Mouse (Mus musculus) kidney, adult 11 months (tissue): ENCODE results near the gene Dscaml1.

Experiments used
- DNase-seq: peaks from one replicate; pipeline ENCODE4 v3.0.0; 2022

Dscaml1 gene

DNA sequence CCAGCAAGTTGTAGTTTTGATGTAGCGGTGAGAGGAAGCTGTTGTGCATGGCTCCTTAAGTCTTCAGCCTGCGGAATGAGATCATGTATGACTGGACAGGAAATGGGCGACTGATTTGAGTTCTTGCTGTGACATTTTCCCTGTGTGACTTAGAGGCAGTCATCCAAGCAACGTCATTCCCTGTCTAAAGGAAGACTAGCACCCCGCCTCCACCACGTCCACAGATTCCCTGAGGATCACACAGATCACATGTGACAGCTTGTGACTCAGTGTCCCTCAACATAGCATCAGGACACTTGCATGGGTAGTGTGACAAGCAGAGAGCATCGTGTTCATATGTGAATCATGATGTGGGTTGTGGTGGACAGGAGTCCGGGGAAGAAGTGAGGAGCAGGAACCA is 147.6 kb downstream of the Dscaml1 start:
- no peak for DNase-seq

DNA sequence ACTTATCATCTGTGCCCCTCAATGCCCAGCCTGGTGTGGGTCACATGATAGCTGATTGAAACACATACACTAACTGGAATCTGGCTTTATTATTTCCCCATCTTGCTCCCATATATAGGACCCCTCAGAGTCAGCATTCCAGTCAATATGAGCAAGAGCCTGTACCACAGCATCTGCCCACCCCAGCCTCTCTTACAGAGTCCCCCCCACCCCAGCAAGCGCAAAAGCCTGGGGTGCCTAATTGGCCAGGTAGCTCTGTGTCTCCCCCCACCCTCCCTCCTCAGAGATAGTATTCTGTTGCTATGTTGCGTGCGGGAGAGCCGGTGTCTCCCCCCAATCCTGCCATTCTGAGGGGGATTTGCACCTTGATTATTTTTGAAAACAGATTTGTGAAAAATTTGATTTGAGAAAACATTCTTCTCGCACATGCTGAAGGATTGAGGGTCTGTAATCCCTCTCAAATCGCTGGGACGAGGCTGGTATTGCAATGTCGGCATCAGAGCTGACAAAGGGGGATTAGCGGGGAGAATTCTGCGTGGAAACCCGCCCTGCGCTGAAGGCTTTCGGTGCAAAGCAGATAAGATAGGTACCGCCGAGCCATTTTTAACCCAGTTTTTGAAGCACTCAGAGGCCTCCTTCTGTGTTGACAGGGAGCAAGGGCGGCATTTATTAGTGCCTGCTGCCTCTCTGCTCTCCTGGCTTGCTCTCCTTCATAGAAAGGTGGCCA is 153.8 kb downstream of the Dscaml1 start:
- DNase-seq, result no peak

DNA sequence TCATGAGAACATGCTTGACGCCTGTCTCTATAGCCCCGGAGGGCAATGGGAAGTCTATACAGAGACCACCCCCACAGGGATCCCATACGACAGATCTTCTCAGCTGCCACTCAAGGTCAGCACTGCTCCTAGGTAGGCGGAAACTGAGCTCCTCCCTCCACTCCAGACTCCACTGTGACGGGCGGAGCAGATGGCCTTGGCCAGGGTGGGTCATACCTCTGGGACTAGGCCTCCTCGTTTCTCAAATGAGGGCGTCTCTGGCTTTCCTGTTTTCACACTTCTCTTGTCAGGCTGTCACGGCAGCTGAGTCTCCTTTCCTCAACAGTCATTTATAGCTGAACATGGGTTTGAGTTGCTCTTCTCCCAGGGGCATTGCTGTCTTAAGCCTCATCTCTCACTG is 160.0 kb downstream of the Dscaml1 start:
- no peak for DNase-seq

DNA sequence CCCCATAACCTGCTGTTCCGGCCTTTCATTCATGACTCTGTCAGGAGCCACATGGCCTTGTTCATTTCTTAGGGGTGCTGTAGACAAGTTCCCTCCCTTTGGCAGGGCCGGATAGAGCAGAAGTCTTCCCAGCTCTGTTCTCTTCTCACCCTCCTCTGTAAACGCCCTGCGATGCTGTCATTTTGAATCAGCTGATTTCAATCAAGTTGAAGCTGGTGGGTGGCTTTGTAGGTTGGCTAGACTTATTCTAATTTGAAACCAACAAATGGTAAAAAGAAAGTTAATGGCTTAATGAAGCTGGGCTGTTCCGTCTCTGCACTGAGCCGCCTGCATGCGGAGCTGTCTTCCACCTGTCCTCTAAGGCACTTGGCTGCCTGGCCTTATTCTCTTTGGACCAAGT is 161.3 kb downstream of the Dscaml1 start:
- no peak for DNase-seq

DNA sequence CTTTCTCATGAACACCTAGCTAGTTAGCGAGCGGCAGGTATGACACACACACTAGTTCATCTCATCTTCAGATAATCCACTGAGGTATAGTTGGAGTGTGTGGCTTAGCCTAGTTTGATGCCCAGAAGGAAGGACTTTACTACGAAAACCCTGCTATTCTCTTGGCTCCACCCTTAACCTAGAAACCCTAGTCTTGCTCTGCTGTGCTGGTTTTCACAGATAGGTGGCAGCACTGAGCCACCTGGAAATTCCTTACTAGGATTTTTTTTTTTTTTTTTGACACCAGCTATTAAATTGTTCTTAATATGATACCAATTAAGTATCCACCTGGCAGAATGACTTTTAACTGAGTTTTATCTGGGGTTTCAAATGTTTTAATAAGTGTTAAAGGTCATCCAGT is 163.4 kb downstream of the Dscaml1 start:
- DNase-seq, result peak; percentile 32

DNA sequence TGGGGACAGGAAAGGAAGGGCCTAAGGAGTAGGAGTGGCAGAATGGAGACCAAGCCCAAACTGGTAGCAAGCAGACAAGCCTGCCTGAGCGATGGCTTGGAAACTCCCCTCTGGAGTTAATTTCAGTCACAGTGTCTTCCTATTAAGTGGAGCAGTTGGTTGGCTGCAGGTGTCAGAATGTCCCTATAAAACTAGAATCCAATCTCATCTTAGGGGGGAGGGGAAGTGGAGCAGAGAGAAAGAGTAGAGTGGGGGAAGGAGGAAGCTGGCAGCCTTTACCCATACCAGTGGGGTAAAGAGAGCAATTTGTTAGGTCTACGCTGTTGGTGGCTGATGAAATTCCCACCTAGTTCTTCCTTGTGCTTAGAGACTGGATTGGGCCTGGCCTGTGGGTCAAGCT is 164.6 kb downstream of the Dscaml1 start:
- DNase-seq, result no peak

DNA sequence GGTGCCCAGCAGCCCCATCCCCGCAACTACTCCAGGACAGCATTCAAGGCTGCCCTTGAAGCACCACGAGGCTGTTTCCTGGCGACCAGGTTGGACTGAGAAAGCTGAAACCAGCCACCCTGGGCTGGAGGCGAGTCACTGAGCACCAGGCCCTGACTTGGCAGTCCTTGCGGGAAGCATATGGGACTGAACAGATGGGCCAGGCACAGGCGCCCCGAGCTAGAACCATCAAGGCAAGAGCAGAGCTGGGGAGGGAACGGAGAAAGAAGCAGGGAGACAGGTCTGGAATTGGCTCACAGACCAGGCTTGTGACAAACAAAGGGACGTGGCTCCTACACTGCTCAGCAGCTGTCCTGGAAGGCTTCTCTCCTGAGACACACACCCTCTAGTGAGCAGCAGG is 165.9 kb downstream of the Dscaml1 start:
- no peak for DNase-seq

DNA sequence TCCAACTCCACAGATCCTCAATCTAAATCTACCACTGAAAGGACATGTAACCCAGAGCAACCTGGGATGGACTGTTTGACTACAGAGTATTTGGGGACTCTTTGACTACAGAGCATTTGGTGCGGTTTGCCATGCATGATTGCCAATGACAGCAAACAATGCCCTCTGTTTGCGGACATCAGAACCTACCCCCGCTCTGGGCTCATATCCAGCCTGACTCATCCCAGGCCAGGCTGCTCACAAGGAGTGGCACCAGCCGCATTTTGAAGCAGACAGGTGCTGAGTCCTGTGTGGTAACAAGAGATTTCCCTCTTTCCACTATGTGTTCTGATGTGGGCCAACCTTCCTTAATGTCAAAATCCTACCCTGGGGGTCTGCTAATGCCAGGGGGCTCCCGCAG is 171.7 kb downstream of the Dscaml1 start:
- no peak for DNase-seq

DNA sequence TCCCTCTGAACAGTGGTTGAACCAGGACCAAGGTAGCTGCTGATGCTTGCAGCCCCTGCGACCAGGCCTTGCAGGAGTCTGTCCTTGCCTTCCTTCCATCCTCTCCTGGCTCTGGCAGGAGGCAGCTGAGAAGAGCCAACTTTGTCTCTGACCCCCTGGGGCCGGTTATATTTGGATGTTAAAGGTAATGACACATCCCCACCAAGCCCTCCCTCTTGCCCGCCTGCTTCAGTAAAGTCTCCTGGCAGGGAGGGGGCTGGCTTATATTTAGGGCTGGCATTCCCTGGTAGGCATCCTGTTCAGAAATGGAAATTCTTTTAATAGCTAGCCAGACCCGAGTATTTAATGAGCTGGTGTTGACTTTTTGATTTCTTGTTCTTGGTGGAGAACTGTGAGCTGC is 172.9 kb downstream of the Dscaml1 start:
- no peak for DNase-seq

DNA sequence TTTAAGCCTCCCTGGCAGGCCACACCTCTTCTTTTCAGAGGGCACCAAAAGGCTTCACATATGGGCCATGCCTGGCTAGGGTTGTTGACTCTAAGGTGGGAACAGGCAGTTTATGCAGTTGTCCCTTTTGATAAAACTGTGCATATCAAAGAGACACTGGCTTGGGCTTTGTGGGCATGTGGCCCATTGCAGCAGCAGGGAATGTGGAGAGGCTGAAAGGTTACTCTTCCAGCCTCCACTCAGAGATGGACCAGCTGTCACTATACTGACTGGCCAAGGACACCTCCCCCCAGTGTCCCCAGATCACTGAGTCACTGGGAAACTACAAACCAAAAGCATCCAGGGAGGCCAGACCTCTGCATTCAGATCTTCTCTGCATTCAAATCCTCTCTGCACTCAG is 180.9 kb downstream of the Dscaml1 start:
- DNase-seq, result no peak

DNA sequence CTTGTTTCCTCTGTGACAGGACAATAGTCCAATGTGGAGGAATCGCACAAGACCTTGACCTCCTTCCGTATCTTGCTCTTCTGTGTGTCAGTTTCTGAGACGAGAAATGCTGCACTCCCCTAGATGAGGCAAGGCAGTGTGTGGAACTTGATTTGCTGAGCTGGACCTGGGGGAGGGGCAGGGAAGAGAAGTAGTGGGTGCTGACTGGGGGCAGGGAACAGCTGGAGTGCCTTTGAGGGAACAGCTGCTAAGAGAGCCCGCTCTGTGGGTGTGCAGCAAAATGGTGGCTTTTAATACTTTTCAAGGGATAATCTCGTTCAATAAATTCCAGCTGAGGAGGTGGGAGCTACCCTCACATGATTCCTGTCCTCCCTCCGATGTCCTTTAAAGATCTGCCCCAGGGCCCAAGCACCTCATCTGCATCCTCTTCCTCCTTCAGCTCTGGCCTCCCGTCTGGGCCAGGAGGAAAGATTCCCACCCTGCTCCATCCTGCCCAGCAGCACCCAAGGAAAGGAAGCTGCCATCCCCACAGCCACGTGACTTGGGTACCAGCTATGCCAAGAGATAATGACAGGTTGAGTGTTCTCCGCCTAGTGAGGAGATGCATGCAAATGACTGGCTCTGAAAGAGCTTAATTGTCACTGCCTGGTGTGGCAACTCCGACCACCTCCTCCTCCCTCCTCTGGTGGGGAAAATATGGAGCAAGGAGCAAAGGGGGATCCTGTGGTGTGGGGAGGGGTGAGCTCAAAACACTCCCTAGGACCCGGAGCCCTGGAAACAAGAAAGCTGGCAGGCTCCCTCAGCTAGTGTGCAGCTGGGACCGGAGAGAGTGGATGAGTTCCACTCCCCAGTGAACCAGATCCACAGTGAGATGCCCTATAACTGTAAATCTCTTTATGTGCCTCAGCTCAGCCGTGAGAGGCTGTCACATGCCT is 181.9 kb downstream of the Dscaml1 start:
- DNase-seq, result no peak

DNA sequence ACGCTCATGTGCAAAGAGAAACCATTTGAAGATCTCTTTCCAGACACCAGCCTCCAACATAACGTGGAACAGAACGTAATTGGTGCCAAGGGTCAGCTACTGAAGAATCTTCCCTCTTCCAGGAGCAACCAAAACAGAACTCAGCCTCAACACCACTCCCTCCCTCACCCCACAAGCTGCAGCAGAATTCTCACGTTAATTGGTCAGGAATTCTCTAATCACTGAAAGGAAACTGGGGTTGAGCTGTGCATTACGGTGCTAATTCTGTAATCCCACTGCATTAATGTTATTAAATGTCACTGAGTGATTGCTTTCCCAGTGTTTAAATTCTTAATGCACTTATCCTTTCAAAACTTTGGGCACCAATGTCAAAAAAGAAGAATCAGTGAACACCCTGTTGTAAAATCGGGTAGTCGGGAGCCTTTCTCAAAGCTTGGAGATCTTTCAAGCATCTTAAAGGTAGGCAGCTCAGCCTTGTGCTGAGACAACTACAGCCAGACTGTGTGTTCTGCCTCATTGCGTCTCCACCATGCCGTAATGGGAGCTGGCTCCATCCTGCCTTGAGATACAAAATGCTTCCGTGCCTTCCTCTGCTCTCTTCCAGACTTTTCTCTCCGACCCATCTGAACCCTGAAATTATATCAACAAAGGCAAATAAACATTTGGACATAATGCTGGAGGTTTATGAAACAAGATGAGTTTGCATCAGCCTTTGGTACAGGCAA is 184.1 kb downstream of the Dscaml1 start:
- no peak for DNase-seq

DNA sequence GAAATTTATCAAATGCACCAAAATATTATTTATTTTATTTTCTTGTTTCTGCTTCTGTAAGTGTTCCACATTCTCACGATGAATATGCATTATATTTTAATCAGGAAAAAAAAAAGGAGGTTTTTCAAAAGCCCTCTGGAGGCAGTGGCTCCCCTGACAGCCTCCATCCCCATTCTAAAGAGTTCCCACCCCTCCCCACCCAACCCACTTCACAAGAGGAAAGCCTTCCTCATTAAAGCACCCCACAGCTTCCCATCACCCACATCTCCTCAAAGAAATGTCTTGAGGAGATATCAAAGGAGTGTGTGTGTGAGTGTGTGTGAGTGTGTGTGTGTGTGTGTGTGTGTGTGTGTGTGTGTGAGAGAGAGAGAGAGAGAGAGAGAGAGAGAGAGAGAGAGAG is 188.2 kb downstream of the Dscaml1 start:
- no peak for DNase-seq

DNA sequence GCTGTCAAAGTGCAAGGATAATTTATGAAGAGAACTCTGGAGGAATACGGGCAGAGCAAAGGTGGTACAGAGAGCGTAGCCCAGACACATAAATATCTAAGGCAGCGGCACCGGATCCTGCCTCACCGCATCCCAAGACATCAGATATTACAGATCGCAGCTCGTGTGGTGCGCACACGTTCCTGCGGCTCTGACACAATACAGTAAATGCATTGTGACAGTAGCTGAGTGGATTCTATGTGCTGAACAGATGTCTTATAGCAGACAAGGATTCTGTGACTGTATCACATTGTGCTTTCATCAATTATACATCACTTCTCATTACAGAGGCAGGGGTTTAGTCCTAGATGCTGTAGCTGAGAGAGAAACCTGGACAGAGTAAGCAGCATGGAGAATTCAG is 191.5 kb downstream of the Dscaml1 start:
- no peak for DNase-seq

DNA sequence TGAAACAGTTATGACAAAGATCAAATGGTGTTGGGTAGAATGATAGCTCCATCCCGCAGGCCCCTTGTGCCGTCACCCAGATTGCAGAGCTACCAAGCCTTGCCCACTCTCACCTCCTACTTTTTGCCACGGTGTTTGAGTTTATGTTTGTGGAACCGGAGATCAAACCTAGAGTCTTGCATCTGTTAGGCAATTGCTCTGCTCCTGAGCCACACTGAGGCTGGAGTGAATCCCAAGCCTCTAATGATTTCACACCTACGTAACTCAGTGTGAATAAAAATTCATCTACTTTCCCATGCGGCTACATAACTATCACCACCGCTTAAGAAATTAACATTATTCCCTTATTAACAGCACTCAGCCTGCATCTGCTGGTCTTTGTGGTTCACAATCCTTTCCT is 192.0 kb downstream of the Dscaml1 start:
- DNase-seq, result no peak

DNA sequence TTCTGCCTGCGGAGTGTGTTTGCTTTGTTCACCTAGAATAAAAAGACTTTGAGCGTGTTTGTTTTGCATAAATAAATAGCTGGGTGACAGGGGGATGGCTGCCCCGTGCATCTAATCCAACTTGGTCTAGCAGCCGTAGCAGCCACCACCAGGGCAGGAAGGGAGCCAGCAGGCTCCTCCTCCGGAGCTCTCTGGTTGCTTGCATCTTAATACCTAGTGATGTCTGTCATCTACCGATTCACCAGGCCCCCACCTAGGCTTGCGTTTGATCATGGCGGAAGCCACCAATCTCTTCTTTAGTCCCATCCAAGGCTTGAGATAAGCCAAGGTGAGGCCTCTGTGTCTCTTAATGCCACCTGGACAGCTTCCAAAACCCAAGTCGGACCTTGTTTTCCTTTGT is 193.6 kb downstream of the Dscaml1 start:
- DNase-seq, result no peak

DNA sequence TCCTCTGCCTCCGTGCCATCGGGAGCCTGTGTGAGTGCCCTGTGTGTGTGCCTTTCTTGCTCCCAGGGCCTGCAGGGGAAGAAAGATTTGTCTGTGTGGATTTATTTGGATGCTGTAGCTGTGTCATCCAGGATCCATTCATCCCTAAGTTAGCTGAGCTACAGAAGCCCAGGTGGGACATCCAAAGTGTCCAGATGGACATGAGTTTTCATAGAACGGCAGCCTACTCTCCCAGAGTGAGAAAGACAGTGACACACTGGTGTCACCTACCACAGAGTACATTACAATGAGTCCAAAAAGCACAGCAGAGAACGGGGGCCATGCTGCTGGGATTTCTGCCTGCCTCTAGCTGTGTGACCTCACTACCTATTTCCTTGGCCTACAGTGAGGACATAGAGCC is 194.5 kb downstream of the Dscaml1 start:
- DNase-seq, result no peak

DNA sequence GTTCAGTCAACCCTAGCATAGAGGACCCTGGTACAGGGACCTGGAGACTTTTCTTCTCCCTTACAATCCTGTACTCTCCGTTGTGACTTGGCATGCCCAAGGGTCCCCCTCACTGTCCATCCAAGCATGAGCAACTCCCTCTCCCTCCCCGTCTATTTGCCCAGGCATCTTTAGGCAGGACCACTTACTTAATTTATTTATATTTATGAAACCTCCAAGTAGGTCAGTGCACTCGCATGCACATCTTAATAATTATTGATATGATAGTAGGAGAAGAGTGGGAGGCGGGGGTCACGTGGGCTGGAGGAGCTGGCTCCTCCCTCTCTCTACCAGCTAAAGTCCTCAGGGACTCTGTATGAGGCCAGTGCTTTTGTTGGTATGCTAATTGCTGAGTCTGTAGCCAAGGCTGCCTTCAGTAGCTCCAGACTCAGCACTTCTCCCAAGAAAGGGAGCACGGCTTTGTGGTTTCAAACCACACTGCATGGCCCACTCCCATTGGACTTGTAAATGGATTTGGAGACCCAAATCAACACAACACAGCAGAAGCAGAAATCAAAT is 199.5 kb downstream of the Dscaml1 start:
- no peak for DNase-seq

DNA sequence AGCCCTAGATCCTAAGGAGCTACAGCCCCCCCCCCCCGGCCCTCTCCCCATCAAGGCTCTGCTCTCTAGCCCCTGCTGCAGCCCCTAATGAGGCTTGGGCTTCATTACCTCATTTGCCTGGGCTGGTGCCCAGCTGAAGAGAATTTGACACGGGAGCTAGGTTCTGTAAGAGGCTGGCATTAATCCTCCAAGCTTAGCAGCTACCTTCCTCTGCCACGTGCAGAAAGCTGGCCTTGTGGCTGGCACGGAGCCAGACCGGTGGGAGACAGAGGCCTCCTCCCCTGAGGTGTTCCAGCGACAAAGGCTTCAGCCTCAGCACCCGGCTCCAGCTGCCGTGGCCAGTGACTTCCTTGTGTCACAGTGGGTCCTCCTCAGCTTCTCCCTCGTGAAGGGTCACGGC is 206.1 kb downstream of the Dscaml1 start:
- no peak for DNase-seq

DNA sequence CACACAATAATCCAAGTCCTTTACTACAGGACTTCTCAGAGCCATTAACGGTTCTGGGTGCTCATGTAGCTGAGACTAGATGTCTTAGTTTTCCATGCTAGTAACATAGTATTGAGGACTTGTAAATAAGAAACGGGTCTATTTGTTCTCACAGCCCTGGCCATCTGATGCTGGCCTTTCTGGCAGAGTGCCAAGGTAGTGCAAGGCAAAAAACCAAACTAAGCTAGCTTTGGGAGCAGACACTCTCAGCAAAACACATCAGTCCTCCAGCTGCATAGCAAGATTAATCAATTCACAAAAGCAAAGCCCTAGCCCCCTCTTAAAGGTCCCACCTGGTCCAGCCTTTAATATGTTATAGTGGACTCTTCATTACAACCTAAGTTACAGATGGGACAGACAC is 206.6 kb downstream of the Dscaml1 start:
- no peak for DNase-seq

DNA sequence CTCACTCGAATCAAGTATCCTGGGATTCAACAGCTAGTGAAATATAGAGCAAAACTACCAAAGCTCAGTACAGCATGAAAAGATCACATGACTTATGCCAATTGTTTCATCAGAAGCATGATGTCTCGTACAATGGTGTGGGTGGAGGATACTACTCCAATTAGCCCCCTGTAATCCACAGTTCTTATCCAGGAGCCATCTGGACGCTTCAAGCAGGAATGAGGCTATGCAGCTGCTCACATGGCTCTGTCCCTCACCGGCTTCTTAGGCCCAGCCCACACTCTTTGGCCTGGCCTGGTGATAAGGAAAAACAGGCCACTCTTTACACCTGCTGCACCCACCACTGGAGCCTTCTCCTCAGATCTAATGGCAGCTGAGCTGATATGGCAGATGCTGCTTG is 208.6 kb downstream of the Dscaml1 start:
- DNase-seq, result no peak

DNA sequence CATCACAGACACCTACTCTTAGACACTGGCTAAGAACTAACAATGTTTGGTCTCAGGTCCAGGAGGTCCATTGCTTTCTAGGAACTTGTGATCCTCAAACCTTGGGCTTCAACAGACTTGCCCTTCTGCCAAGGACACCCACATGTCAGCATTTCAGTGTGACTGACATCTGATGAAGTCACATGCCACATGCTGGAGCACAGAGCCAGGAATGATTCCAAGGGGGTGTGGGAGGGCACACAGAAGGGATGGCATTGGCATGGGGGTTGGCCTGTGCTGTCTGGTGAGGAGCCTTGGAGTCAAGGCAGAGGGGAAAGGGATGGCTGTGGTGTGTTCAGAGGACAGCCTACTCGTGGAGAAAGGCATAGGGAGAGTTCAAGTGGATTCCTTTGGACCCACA is 210.9 kb downstream of the Dscaml1 start:
- DNase-seq, result no peak

DNA sequence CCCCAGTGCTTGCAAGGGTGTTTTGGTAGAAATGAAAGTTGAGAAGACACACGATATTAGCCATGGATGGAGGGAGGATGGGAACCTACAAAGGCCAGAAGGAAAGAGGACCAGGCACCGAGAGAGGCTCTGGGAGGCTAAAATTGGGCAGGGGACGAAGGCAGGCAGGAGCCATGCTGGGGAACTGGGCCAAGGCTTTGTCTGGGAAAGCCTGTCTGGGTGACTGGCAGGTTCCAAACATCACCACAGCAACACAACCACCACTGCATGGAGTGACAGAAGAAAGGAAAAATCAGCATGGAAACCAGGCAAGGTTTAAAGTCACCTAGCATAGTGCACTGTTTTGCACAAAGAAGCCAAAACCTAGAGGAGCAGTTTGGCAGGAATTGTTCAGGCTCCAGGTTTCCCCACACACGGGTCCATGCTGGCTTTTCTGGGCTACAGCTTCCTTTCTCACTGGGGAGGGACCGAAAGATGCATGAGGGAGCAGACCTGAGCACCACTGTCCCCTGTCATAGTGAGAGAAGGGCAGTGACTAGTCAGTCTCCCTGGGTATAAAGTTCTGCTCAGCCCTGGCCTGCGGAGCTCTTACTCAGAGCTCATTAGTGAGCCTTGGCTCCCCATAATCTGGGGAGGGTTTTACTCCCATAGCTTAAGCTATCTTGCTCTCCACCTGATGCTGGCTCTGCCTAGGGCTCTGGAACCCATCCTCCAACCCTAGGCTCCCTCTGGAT is 211.9 kb downstream of the Dscaml1 start:
- DNase-seq, result no peak
